Comparison of ENCODE assay signal across 7 mouse cellular contexts in genomic region chr5:36829913-36830879, GRCm38 (mm10). TPM values are rescaled to one million over a fixed set of nuclear protein-coding genes. Genes with fewer than 3 reads are reported as not detected.
DNase-seq lines count a peak whose midpoint lies in the region; ATAC-seq and TF ChIP-seq lines count a peak whose summit lies in the region.

Man2b2 (minus strand) TSS chr5:36830653.

- H3K79me2 ChIP-seq in heart, adult 2 months (replicated peaks; ENCODE audit: control insufficient read depth, insufficient read depth, low read length) = no peaks in the 10 kb centered on the region

- peak within 1 kb of the TSS; percentile 74 for H3K4me2 ChIP-seq in embryonic facial prominence, embryonic 13.5 days
- peak within 1 kb of the TSS; percentile 73 for H3K4me2 ChIP-seq in limb, embryonic 13.5 days (replicated peaks)
- H3K4me2 ChIP-seq in midbrain, embryonic 16.5 days (ENCODE audit: low read length) = peak within 1 kb of the TSS; percentile 70

- TF ChIP-seq POLR2A in heart, adult 2 months (IDR thresholded peaks at IDR 0.05; ENCODE audit: insufficient read depth, low read depth, low read length) = no peak

- no peaks in the 10 kb centered on the region for H3K9me3 ChIP-seq in embryonic facial prominence, embryonic 13.5 days
- H3K9me3 ChIP-seq in limb, embryonic 13.5 days = no peaks in the 10 kb centered on the region
- H3K9me3 ChIP-seq in midbrain, embryonic 16.5 days (replicated peaks; ENCODE audit: control insufficient read depth, low read length, poor library complexity, severe bottlenecking) = no peaks in the 10 kb centered on the region

- H3K4me3 ChIP-seq in embryonic facial prominence, embryonic 13.5 days = peak within 1 kb of the TSS; percentile 55
- peak within 1 kb of the TSS; percentile 82 for H3K4me3 ChIP-seq in heart, adult 2 months
- H3K4me3 ChIP-seq in limb, embryonic 13.5 days = peak within 1 kb of the TSS; percentile 58
- H3K4me3 ChIP-seq in midbrain, embryonic 16.5 days (ENCODE audit: low read depth, low read length) = peak within 1 kb of the TSS; percentile 47

- DNase-seq in adrenal gland, postnatal 25 days = peak; percentile 93
- DNase-seq in heart, adult 2 months = peak; percentile 89 to 95
- DNase-seq in kidney, adult 8-10 months = peak; percentile 85 to 94
- peak; percentile 87 to 92 for DNase-seq in spleen, postnatal 10 days (ENCODE audit: low spot score in 2 of 2)

- H3K36me3 ChIP-seq in embryonic facial prominence, embryonic 13.5 days = no peaks in the 10 kb centered on the region
- H3K36me3 ChIP-seq in heart, adult 2 months (ENCODE audit: control insufficient read depth, insufficient read depth, low read length) = no peaks in the 10 kb centered on the region
- H3K36me3 ChIP-seq in limb, embryonic 13.5 days = no peaks in the 10 kb centered on the region; the same call in 1 of the 2 replicates
- H3K36me3 ChIP-seq in midbrain, embryonic 16.5 days (ENCODE audit: control insufficient read depth, insufficient read depth, low read length) = no peaks in the 10 kb centered on the region

- ATAC-seq in embryonic facial prominence, embryonic 13.5 days (ENCODE audit: insufficient number of reproducible peaks, insufficient read depth, low FRiP score, low TSS enrichment, low read depth) = peak; percentile 85
- ATAC-seq in limb, embryonic 13.5 days (ENCODE audit: low FRiP score, low read depth) = peak; percentile 80
- peak; percentile 83 for ATAC-seq in midbrain, embryonic 16.5 days

- H3K27me3 ChIP-seq in embryonic facial prominence, embryonic 13.5 days = no peaks in the 10 kb centered on the region
- H3K27me3 ChIP-seq in heart, adult 2 months (ENCODE audit: control insufficient read depth, insufficient read depth, low read length) = no peaks in the 10 kb centered on the region
- H3K27me3 ChIP-seq in limb, embryonic 13.5 days = peaks cover 6% of the 10 kb centered on the region; the same call in 1 of the 2 replicates
- no peaks in the 10 kb centered on the region for H3K27me3 ChIP-seq in midbrain, embryonic 16.5 days (ENCODE audit: control insufficient read depth, insufficient read depth, low read depth, low read length)

- intact Hi-C loops in heart, adult 2 months (cut with DNase I) = loop anchor here (5.0 kb wide), 1 partner anchor 73 kb away; no protein-coding TSS in a partner anchor

- TF ChIP-seq CTCF in heart, adult 2 months (IDR thresholded peaks at IDR 0.05) = no peak; the same call in none of the 2 replicates

- peaks cover 15% of the 10 kb centered on the region for H3K4me1 ChIP-seq in embryonic facial prominence, embryonic 13.5 days
- peaks cover 2% of the 10 kb centered on the region for H3K4me1 ChIP-seq in heart, adult 2 months (ENCODE audit: control insufficient read depth, insufficient read depth, low read length)
- peaks cover 13% of the 10 kb centered on the region; the same call in 1 of the 2 replicates for H3K4me1 ChIP-seq in limb, embryonic 13.5 days
- H3K4me1 ChIP-seq in midbrain, embryonic 16.5 days (ENCODE audit: control insufficient read depth, insufficient read depth, low read length) = peaks cover 7% of the 10 kb centered on the region

- peak within 1 kb of the TSS; percentile 68 for H3K9ac ChIP-seq in embryonic facial prominence, embryonic 13.5 days
- peak within 1 kb of the TSS; percentile 86 for H3K9ac ChIP-seq in heart, adult 2 months (ENCODE audit: low read depth, low read length)
- H3K9ac ChIP-seq in limb, embryonic 13.5 days = peak within 1 kb of the TSS; percentile 74
- peak within 1 kb of the TSS; percentile 56 for H3K9ac ChIP-seq in midbrain, embryonic 16.5 days (ENCODE audit: low read depth, low read length)

- 5% methylated on average over 46 of the region's 46 CpGs for WGBS in embryonic facial prominence, embryonic 13.5 days
- 2% methylated on average over 46 of the region's 46 CpGs for WGBS in heart, adult 2 months
- WGBS in limb, embryonic 13.5 days = 3% methylated on average over 46 of the region's 46 CpGs
- 4% methylated on average over 44 of the region's 46 CpGs for WGBS in midbrain, embryonic 16.5 days

- TF ChIP-seq EP300 in heart, adult 2 months (IDR thresholded peaks at IDR 0.05; ENCODE audit: insufficient read depth, low read depth, low read length) = peak; percentile 50; the same call in 1 of the 2 replicates

- no peak within 1 kb of the TSS for H3K27ac ChIP-seq in embryonic facial prominence, embryonic 13.5 days
- peak within 1 kb of the TSS; percentile 81 for H3K27ac ChIP-seq in heart, adult 2 months
- no peak within 1 kb of the TSS for H3K27ac ChIP-seq in limb, embryonic 13.5 days
- no peak within 1 kb of the TSS for H3K27ac ChIP-seq in midbrain, embryonic 16.5 days (ENCODE audit: low read length)

RNA-seq across cellular contexts. Expression of gene Man2b2, which starts in this region (rescaled TPM):
- total RNA-seq in adrenal gland, postnatal 25 days (2021) = 60.2 and 64.4 TPM in 2 replicates
- polyA plus RNA-seq in embryonic facial prominence, embryonic 13.5 days (2015; fragmentation: Nextera tagmentation; extraction: Ambion mirVana) = 11.3 and 12.3 TPM in 2 replicates
- 10 to 100 TPM; 20.3 to 20.6 TPM for total RNA-seq in heart, adult 2 months (2021)
- 24.1 and 32.1 TPM in 2 replicates for polyA plus RNA-seq in heart, adult 2 months (2012; rRNA removed)
- polyA plus RNA-seq in limb, embryonic 13.5 days (2015; fragmentation: Nextera tagmentation; extraction: Ambion mirVana) = 9.4 and 11.0 TPM in 2 replicates
- polyA plus RNA-seq in midbrain, embryonic 16.5 days (2015; fragmentation: Nextera tagmentation; extraction: Ambion mirVana) = 11.5 and 11.6 TPM in 2 replicates
